Mouse (Mus musculus) forebrain, embryonic 15.5 days (tissue): ENCODE measurements around the gene Tmem170. TPM values are rescaled to one million over a fixed set of nuclear protein-coding genes. Genes with fewer than 3 reads are reported as not detected.

Experiments used
- polyA plus RNA-seq: library from polyadenylated mRNA; unstranded; fragments of >200 nt; fragmentation: Nextera tagmentation; extraction: Ambion mirVana; gene quantifications from 2 replicates; pipeline ENCODE4 v1.2.1, GENCODE M21; 2015

Tmem170 gene
- polyA plus RNA-seq, 1 experiment from 2014 or later, result 4.3 TPM

Other genes with a start within 250 kb of the Tmem170 start
- gene Ldhd, start 246.4 kb downstream of the Tmem170 start, polyA plus RNA-seq, result 0.54 and 0.60 TPM in 2 replicates
- gene Zfp1, start 233.3 kb downstream of the Tmem170 start, polyA plus RNA-seq, result 32.3 and 34.4 TPM in 2 replicates
- not detected in 2 replicates for gene Ctrb1, start 185.7 kb downstream of the Tmem170 start, polyA plus RNA-seq
- gene Bcar1, start 132.9 kb downstream of the Tmem170 start, polyA plus RNA-seq, result 51.8 and 55.1 TPM in 2 replicates
- gene Cfdp1, start 22.5 kb downstream of the Tmem170 start, polyA plus RNA-seq, result 173 and 181 TPM in 2 replicates
- 2.7 and 2.8 TPM in 2 replicates for gene Chst5, start 33.7 kb upstream of the Tmem170 start, polyA plus RNA-seq
- 14.6 and 16.6 TPM in 2 replicates for gene Tmem231, start 57.1 kb upstream of the Tmem170 start, polyA plus RNA-seq
- gene Gabarapl2, start 64.0 kb upstream of the Tmem170 start, polyA plus RNA-seq, result 483 and 504 TPM in 2 replicates
- gene Adat1, start 115.6 kb upstream of the Tmem170 start, polyA plus RNA-seq, result 9.3 and 9.8 TPM in 2 replicates
- gene Kars, start 134.6 kb upstream of the Tmem170 start, polyA plus RNA-seq, result 178 and 179 TPM in 2 replicates
- gene Terf2ip, start 134.6 kb upstream of the Tmem170 start, polyA plus RNA-seq, result 53.6 and 56.2 TPM in 2 replicates
- gene Gm6793, start 138.3 kb upstream of the Tmem170 start, polyA plus RNA-seq, result 0.20 and 0.80 TPM in 2 replicates